Mouse (Mus musculus) cortical plate, adult 2 months (tissue): Measurements from ENCODE around the gene Zdhhc20. TPM values are rescaled to one million over a fixed set of nuclear protein-coding genes. Genes with fewer than 3 reads are reported as not detected.

Experiments
- H3K27ac ChIP-seq: fragments of 200-500 bp; 2 replicates; pipeline ENCODE4 v1.5.1; 2012; ENCODE audit warnings: low read length, control low read depth, inconsistent platforms; ENCODE audit not compliant: insufficient read depth
- H3K4me1 ChIP-seq: fragments of 200-500 bp; 2 replicates; pipeline ENCODE4 v1.6.1; 2011; ENCODE audit warnings: low read length; ENCODE audit not compliant: control insufficient read depth, insufficient read depth
- H3K4me3 ChIP-seq: fragments of 200-500 bp; 2 replicates; pipeline ENCODE4 v1.5.1; 2011; ENCODE audit warnings: mild to moderate bottlenecking, low read length, control low read depth; ENCODE audit not compliant: insufficient read depth
- CTCF ChIP-seq: fragments of 200-500 bp; IDR thresholded peaks from 2 replicates; pipeline ENCODE4 v1.5.1; 2011; ENCODE audit warnings: mild to moderate bottlenecking, control low read depth, low read length; ENCODE audit not compliant: insufficient read depth; ENCODE audit errors: extremely low read depth
- POLR2A ChIP-seq: fragments of 200-500 bp; IDR thresholded peaks from 2 replicates; pipeline ENCODE4 v1.6.1; 2011; ENCODE audit warnings: mild to moderate bottlenecking, low read length, control low read depth; ENCODE audit not compliant: insufficient read depth; ENCODE audit errors: extremely low read depth
- polyA plus RNA-seq: library from polyadenylated mRNA; depleted of rRNA; stranded (reverse); fragments of >200 nt; gene quantifications from 2 replicates; pipeline ENCODE4 v1.2.3, GENCODE M21; 2012; rRNA removed

Zdhhc20 gene
- polyA plus RNA-seq, 1 experiment: 28.7 TPM

GRCm38 (mm10) chr14:57789311-57789710 is 100.8 kb downstream of the Zdhhc20 start:
- Histone ChIP-seq H3K27ac (no peak overlapping the region), H3K4me3 (no peak overlapping the region), H3K4me1 (no peaks in the 10 kb centered on the region)
- TF ChIP-seq POLR2A (no peak), CTCF (no peak)

GRCm38 (mm10) chr14:57787406-57787805 is 102.7 kb downstream of the Zdhhc20 start:
- no peak overlapping the region for H3K4me3 ChIP-seq
- no peak overlapping the region for H3K27ac ChIP-seq
- TF ChIP-seq CTCF (no peak), POLR2A (no peak)
- H3K4me1 ChIP-seq: no peaks in the 10 kb centered on the region

Other genes starting within 250 kb of the Zdhhc20 start
- gene Xpo4, start 224.8 kb downstream of the Zdhhc20 start, polyA plus RNA-seq: 6.7 and 7.1 TPM in 2 replicates
- not detected in 2 replicates for gene Gm49361, start 144.2 kb downstream of the Zdhhc20 start, polyA plus RNA-seq
- gene Lats2, start 131.9 kb downstream of the Zdhhc20 start, polyA plus RNA-seq: 14.4 and 16.7 TPM in 2 replicates
- gene Sap18, start 92.1 kb downstream of the Zdhhc20 start, polyA plus RNA-seq: 25.6 and 37.8 TPM in 2 replicates
- 0.62 and 0.67 TPM in 2 replicates for gene Ska3, start 64.1 kb downstream of the Zdhhc20 start, polyA plus RNA-seq
- 61.4 and 65.6 TPM in 2 replicates for gene Mrpl57, start 64.0 kb downstream of the Zdhhc20 start, polyA plus RNA-seq
- gene Micu2, start 109.0 kb upstream of the Zdhhc20 start, polyA plus RNA-seq: 20.1 and 20.3 TPM in 2 replicates
- 18.0 and 20.5 TPM in 2 replicates for gene Fgf9, start 180.3 kb upstream of the Zdhhc20 start, polyA plus RNA-seq